Mouse (Mus musculus) lung, embryonic 15.5 days (tissue): ENCODE results near the gene Minos1. TPM values are rescaled to one million over a fixed set of nuclear protein-coding genes. Genes with fewer than 3 reads are reported as not detected.

Source experiments
- ATAC-seq: fragments of 200-750 bp; cut with Nextera tagmentation; 2 replicates; pipeline ENCODE4 v1.8.0; 2017; ENCODE audit warnings: moderate number of reproducible peaks, borderline replicate concordance; ENCODE audit not compliant: low FRiP score, low TSS enrichment; ENCODE audit errors: extremely low read depth
- H3K27ac ChIP-seq: fragments of 300-500 bp; sonication (generic); 2 replicates; pipeline ENCODE4 v1.5.1; 2015; ENCODE audit warnings: moderate library complexity, mild to moderate bottlenecking, inconsistent platforms
- H3K27me3 ChIP-seq: fragments of 300-500 bp; sonication (generic); 2 replicates; pipeline ENCODE4 v1.6.1; 2015; ENCODE audit warnings: inconsistent platforms
- H3K36me3 ChIP-seq: fragments of 300-500 bp; sonication (generic); 2 replicates; pipeline ENCODE4 v1.6.1; 2015; ENCODE audit warnings: inconsistent platforms
- H3K4me1 ChIP-seq: fragments of 300-500 bp; sonication (generic); 2 replicates; pipeline ENCODE4 v1.6.1; 2015; ENCODE audit warnings: inconsistent platforms
- H3K4me2 ChIP-seq: fragments of 300-500 bp; sonication (generic); 2 replicates; pipeline ENCODE4 v1.6.1; 2015; ENCODE audit warnings: inconsistent platforms, mild to moderate bottlenecking, moderate library complexity
- H3K4me3 ChIP-seq: fragments of 300-500 bp; sonication (generic); 2 replicates; pipeline ENCODE4 v1.5.1; 2015; ENCODE audit warnings: mild to moderate bottlenecking, inconsistent platforms
- H3K9ac ChIP-seq: fragments of 300-500 bp; sonication (generic); 2 replicates; pipeline ENCODE4 v1.6.1; 2015; ENCODE audit warnings: inconsistent platforms
- H3K9me3 ChIP-seq: fragments of 300-500 bp; sonication (generic); 2 replicates; pipeline ENCODE4 v1.6.1; 2016; ENCODE audit warnings: inconsistent platforms
- WGBS: fragments of 180-500 bp; shearing (Covaris S2); methylation state at CpG from one replicate; pipeline ENCODE4 v1.1.7; 2015; 5-methylcytosine and 5-hydroxymethylcytosine counted together
- polyA plus RNA-seq: library from polyadenylated mRNA; unstranded; fragments of >200 nt; fragmentation: Nextera tagmentation; extraction: Ambion mirVana; gene quantifications from 2 replicates; pipeline ENCODE4 v1.2.1, GENCODE M21; 2015

Gene Minos1
- polyA plus RNA-seq, 1 experiment from 2014 or later = 517 TPM

GRCm38 (mm10) chr4:139091478-139092355, 39.2 kb downstream of the Minos1 start:
- no peak for ATAC-seq
- WGBS = 5% methylated on average over 28 of the region's 28 CpGs
- Histone ChIP-seq H3K9me3 (no peaks in the 10 kb centered on the region), H3K27ac (peak overlapping the region; percentile 39; the same call in 1 of the 2 replicates), H3K9ac (peak overlapping the region; percentile 69), H3K4me3 (peak overlapping the region; percentile 71), H3K27me3 (peaks cover 11% of the 10 kb centered on the region; the same call in 1 of the 2 replicates), H3K4me2 (peak overlapping the region; percentile 95), H3K36me3 (no peaks in the 10 kb centered on the region), H3K4me1 (peaks cover 42% of the 10 kb centered on the region)

- Histone ChIP-seq H3K4me1 (peaks cover 36% of the 10 kb centered on the region), H3K27ac (no peak overlapping the region), H3K4me3 (peak overlapping the region; percentile 71), H3K9me3 (no peaks in the 10 kb centered on the region), H3K36me3 (no peaks in the 10 kb centered on the region), H3K9ac (no peak overlapping the region), H3K4me2 (peak overlapping the region; percentile 95), H3K27me3 (peaks cover 11% of the 10 kb centered on the region; the same call in 1 of the 2 replicates)
- ATAC-seq = no peak
- WGBS = 59% methylated on average over 7 of the region's 7 CpGs
These were observed 39.8 kb downstream of the Minos1 start for GRCm38 (mm10) chr4:139091066-139091465.

GRCm38 (mm10) chr4:139090303-139090940, 40.5 kb downstream of the Minos1 start:
- Histone ChIP-seq H3K4me2 (peak overlapping the region; percentile 95; the same call in 1 of the 2 replicates), H3K27me3 (peaks cover 11% of the 10 kb centered on the region; the same call in 1 of the 2 replicates), H3K27ac (no peak overlapping the region), H3K4me3 (no peak overlapping the region), H3K36me3 (no peaks in the 10 kb centered on the region), H3K4me1 (peaks cover 30% of the 10 kb centered on the region), H3K9me3 (no peaks in the 10 kb centered on the region), H3K9ac (no peak overlapping the region)
- no peak for ATAC-seq
- 62% methylated on average over 15 of the region's 15 CpGs for WGBS

GRCm38 (mm10) chr4:139088982-139089671, 41.8 kb downstream of the Minos1 start:
- Histone ChIP-seq H3K4me3 (no peak overlapping the region), H3K4me2 (no peak overlapping the region), H3K9me3 (no peaks in the 10 kb centered on the region), H3K4me1 (peaks cover 26% of the 10 kb centered on the region), H3K36me3 (no peaks in the 10 kb centered on the region), H3K27ac (no peak overlapping the region), H3K9ac (no peak overlapping the region), H3K27me3 (peaks cover 11% of the 10 kb centered on the region; the same call in 1 of the 2 replicates)
- ATAC-seq = no peak
- 54% methylated on average over 9 of the region's 9 CpGs for WGBS

GRCm38 (mm10) chr4:139086984-139087383, 43.9 kb downstream of the Minos1 start:
- Histone ChIP-seq H3K27me3 (no peaks in the 10 kb centered on the region; the same call in 1 of the 2 replicates), H3K4me1 (peaks cover 35% of the 10 kb centered on the region)
- 62% methylated on average over 4 of the region's 4 CpGs for WGBS

GRCm38 (mm10) chr4:139086037-139086436, 44.9 kb downstream of the Minos1 start:
- no peaks in the 10 kb centered on the region; the same call in 1 of the 2 replicates for H3K27me3 ChIP-seq
- no peak overlapping the region for H3K4me2 ChIP-seq
- no peak for ATAC-seq
- no peak overlapping the region for H3K4me3 ChIP-seq
- H3K9me3 ChIP-seq = no peaks in the 10 kb centered on the region
- no peak overlapping the region for H3K27ac ChIP-seq
- no peak overlapping the region for H3K9ac ChIP-seq
- peaks cover 26% of the 10 kb centered on the region for H3K4me1 ChIP-seq
- no peaks in the 10 kb centered on the region for H3K36me3 ChIP-seq
- 12% methylated on average over 5 of the region's 5 CpGs for WGBS

More at GRCm38 (mm10) chr4:139086984-139087383, 43.9 kb downstream of the Minos1 start:
- Histone ChIP-seq H3K9me3 (no peaks in the 10 kb centered on the region), H3K4me2 (no peak overlapping the region), H3K27ac (no peak overlapping the region), H3K4me3 (no peak overlapping the region), H3K36me3 (no peaks in the 10 kb centered on the region), H3K9ac (no peak overlapping the region)
- no peak for ATAC-seq

GRCm38 (mm10) chr4:139085337-139085736, 45.6 kb downstream of the Minos1 start:
- Histone ChIP-seq H3K27me3 (no peaks in the 10 kb centered on the region; the same call in 1 of the 2 replicates), H3K4me2 (no peak overlapping the region), H3K36me3 (no peaks in the 10 kb centered on the region), H3K9me3 (no peaks in the 10 kb centered on the region), H3K27ac (no peak overlapping the region), H3K4me3 (no peak overlapping the region), H3K4me1 (peaks cover 24% of the 10 kb centered on the region), H3K9ac (no peak overlapping the region)
- no peak for ATAC-seq
- 71% methylated on average over 11 of the region's 11 CpGs for WGBS

GRCm38 (mm10) chr4:139082790-139083564, 47.9 kb downstream of the Minos1 start:
- no peak overlapping the region for H3K27ac ChIP-seq
- no peaks in the 10 kb centered on the region for H3K36me3 ChIP-seq
- ATAC-seq = peak; percentile 47; the same call in 1 of the 2 replicates
- WGBS = 13% methylated on average over 11 of the region's 12 CpGs
- H3K9me3 ChIP-seq = no peaks in the 10 kb centered on the region
- H3K4me2 ChIP-seq = no peak overlapping the region; the same call in 1 of the 2 replicates
- H3K9ac ChIP-seq = no peak overlapping the region
- H3K4me3 ChIP-seq = no peak overlapping the region
- H3K4me1 ChIP-seq = peaks cover 20% of the 10 kb centered on the region
- H3K27me3 ChIP-seq = peaks cover 2% of the 10 kb centered on the region; the same call in 1 of the 2 replicates

- Histone ChIP-seq H3K4me2 (no peak overlapping the region), H3K27me3 (peaks cover 18% of the 10 kb centered on the region), H3K36me3 (no peaks in the 10 kb centered on the region), H3K4me1 (peaks cover 20% of the 10 kb centered on the region), H3K4me3 (no peak overlapping the region), H3K9ac (no peak overlapping the region), H3K27ac (no peak overlapping the region), H3K9me3 (no peaks in the 10 kb centered on the region)
- no peak for ATAC-seq
- 65% methylated on average over 18 of the region's 18 CpGs for WGBS
These were observed 49.5 kb downstream of the Minos1 start for GRCm38 (mm10) chr4:139081270-139081931.

- peaks cover 23% of the 10 kb centered on the region for H3K4me1 ChIP-seq
- no peak overlapping the region for H3K9ac ChIP-seq
- no peaks in the 10 kb centered on the region for H3K9me3 ChIP-seq
- WGBS = 92% methylated on average over 7 of the region's 7 CpGs
- H3K4me2 ChIP-seq = no peak overlapping the region
- no peak overlapping the region for H3K4me3 ChIP-seq
- peaks cover 30% of the 10 kb centered on the region for H3K27me3 ChIP-seq
- no peak overlapping the region for H3K27ac ChIP-seq
- ATAC-seq = no peak
- H3K36me3 ChIP-seq = no peaks in the 10 kb centered on the region
These were observed 50.7 kb downstream of the Minos1 start for GRCm38 (mm10) chr4:139080259-139080658.
